Mouse (Mus musculus) liver, embryonic 14.5 days (tissue): ENCODE data around the gene Chst5.

ENCODE experiments used
- CTCF ChIP-seq: IDR thresholded peaks from 2 replicates; pipeline ENCODE4 v1.5.1; 2016; ENCODE audit warnings: antibody characterized with exemption, low read depth, control low read depth
- EP300 ChIP-seq: IDR thresholded peaks from 2 replicates; pipeline ENCODE4 v1.6.1; 2016; ENCODE audit warnings: antibody characterized with exemption, low read depth

DNA sequence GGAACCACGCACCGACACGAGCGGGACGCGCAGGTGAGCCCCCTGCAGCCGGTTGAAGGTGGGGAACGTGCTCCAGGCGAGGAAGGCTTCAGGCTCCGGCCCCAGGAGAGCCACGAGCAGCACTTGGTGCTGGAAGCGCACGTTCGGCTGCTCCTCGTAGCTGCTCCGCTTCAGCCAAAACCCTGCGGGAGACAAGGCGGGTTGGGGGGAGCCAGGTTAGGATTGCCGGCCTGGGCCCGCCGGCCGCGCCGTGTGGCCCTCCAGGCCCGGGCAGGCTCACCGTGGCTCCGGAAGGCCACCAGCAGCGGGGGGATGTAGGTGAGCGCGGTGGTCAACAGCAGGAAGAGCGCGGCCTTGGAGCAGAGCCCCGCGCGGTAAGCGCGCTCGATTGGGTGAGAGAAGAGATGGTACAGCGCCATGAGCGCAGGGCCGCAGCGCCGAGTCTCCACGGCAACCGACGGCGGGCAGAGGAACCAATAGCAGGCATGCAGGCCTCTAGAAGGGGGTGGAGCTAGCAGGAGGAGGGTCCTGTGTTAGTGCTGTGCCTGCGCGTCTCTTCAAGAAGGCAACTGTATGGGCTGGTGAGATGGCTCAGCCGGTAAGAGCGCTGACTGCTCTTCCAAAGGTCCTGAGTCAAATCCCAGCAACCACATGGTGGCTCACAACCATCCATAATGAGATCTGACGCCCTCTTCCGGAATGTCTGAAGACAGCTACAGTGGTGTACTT is 23.3 kb upstream of the Chst5 start, which contains the start of gene Tmem231:
- TF ChIP-seq CTCF: peak; percentile 27
- TF ChIP-seq EP300: no peak
